Mouse (Mus musculus) granulocyte monocyte progenitor cell, adult 5-6 weeks (primary cell): ENCODE results near the gene Cdh18. TPM values are rescaled to one million over a fixed set of nuclear protein-coding genes. Genes with fewer than 3 reads are reported as not detected.

Experiments
- ATAC-seq: replicated peaks from 2 replicates; pipeline ENCODE4 v1.8.0; 2016; ENCODE audit warnings: mild to moderate bottlenecking, moderate TSS enrichment, inconsistent platforms; ENCODE audit not compliant: poor library complexity, severe bottlenecking
- total RNA-seq, 2 experiments: library from RNA; stranded (forward) in 1 of 2; stranded (reverse) in 1 of 2; fragments of 200-712, 200-1000 nt in 1 of 2; fragments of >200 nt in 1 of 2; fragmentation: Nextera tagmentation in 1 of 2; gene quantifications; 2 replicates each; pipeline ENCODE4 v1.2.3; 2014 to 2017

The Cdh18 gene
- total RNA-seq, 2 experiments from 2014 or later, result not detected

DNA sequence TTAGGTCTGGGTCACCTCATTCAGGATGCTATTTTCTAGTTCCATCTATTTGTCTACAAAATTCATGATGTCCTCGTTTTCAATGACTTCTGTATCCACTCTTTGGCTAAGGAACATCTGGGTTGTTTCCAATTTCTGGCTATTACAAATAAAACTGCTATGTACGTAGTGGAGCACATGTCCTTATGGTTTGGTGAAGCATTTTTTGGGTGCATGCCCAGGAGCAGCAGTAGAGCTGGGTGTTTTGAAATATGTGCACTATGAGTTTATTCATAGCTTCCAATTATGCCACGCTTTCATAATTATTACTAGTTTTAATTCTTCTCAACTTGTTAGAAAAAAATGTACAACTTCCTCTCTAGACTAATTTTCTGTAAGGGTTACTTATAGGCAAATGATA, 871.2 kb downstream of the Cdh18 start:
- ATAC-seq, result no peak

- ATAC-seq, result peak; percentile 37
These were observed 881.2 kb downstream of the Cdh18 start for GRCm38 (mm10) chr15:23430021-23430420.

GRCm38 (mm10) chr15:23448542-23448941, 899.7 kb downstream of the Cdh18 start:
- ATAC-seq, result no peak

- no peak for ATAC-seq
These were observed 903.3 kb downstream of the Cdh18 start for GRCm38 (mm10) chr15:23452098-23452625.

DNA sequence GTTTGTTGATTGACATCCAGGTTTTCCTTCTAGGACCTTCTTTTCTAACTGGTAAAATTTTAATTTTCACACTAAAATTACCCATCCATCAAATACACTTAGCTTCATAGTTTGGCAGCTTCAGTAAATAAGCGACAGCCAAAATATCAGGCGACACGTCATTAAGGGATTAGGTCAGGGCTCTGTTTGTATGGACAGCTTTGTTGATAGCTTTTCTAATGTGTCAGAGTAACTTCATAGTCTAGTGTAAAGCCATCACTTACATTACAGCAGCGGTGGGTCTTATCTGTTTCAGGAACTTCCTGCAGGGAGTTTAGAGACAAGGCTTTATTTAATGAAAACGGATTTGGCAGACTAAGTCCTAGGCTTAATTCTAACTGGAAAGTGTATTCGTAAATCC, 904.5 kb downstream of the Cdh18 start:
- no peak for ATAC-seq

GRCm38 (mm10) chr15:23455344-23455743, 906.5 kb downstream of the Cdh18 start:
- ATAC-seq, result no peak

DNA sequence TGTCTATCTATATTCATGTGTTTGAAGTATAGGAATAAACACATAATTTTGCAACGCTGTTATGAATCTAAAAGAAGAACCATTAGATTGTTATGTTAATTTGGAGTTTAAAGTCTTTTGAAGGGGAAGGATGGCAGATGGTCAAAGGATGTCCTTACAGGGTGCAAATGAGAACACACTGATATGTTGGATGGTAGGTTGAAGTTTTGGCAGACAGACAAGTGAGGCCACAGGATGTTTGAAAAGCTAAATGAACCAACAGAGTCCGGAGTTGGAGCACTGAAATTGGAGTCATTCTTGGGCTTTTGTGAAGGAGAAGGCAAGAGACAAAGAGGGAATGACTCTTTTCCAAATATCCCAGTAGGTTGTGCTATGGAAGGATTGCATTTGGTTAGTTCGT, 908.6 kb downstream of the Cdh18 start:
- no peak for ATAC-seq

GRCm38 (mm10) chr15:23470527-23471475, 922.0 kb downstream of the Cdh18 start:
- ATAC-seq, result no peak

GRCm38 (mm10) chr15:23486306-23486705, 937.5 kb downstream of the Cdh18 start:
- ATAC-seq, result no peak

GRCm38 (mm10) chr15:23506480-23506879, 957.7 kb downstream of the Cdh18 start:
- no peak for ATAC-seq

DNA sequence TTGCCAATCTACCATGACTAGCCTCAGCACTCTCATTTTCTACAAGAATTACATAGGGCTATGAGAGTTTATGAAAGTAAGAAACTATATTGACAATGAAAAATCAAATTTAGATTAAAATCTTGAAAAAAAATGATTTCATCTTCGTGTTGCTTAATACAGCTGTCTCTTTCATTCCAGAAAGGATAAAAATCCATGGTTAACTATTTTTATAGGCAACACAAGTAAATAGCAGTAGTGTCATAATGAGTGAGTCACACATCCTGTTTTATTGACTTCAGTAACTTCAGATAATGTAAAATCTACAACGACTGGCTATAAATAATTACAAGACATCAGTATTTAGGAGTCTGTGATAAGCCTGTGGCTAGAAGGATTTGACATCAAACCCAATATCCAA, 960.9 kb downstream of the Cdh18 start:
- no peak for ATAC-seq

- ATAC-seq, result no peak
These were observed 967.0 kb downstream of the Cdh18 start for GRCm38 (mm10) chr15:23515786-23516185.

DNA sequence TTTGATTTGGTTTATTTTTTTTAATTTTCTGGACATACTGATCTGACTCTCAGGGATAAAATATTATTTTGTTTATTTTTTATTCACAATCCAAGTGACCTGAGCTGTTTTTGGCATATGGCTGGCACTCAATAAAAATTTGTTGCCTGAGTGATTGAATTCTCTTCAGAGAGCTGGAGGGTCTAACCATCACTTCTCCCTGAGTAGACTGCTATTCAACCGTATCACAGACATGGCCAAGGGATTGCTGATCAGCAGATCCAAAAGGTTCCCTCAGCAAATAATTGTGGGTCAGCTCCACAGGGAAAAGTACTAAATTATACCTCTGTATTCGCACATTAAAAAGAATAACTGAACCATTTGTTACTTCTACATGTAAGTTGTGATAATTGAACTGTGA, 969.3 kb downstream of the Cdh18 start:
- no peak for ATAC-seq
